Mouse (Mus musculus) large intestine, adult 2 months (tissue): Measurements from ENCODE around the gene Kantr. TPM values are rescaled to one million over a fixed set of nuclear protein-coding genes. Genes with fewer than 3 reads are reported as not detected.
"Not testable (repeated sequence)": the region's sequence is repeated elsewhere in the genome, so short reads cannot be mapped to it uniquely, and the experiment has no call there.

Experiments
- DNase-seq: peaks from one replicate; pipeline ENCODE4 v3.0.0-alpha.2; 2012; ENCODE audit warnings: low read depth, low spot score
- WGBS: fragments of 180-500 bp; shearing (Covaris S2); methylation state at CpG from one replicate; pipeline ENCODE4 v1.1.7; 2018; 5-methylcytosine and 5-hydroxymethylcytosine counted together
- polyA plus RNA-seq: library from polyadenylated mRNA; depleted of rRNA; stranded (reverse); fragments of >200 nt; gene quantifications from 2 replicates; pipeline ENCODE4 v1.2.3, GENCODE M21; 2012; rRNA removed

Kantr gene
- polyA plus RNA-seq, 1 experiment, result 1.3 TPM

- DNase-seq, result no peak
- WGBS, result 76% methylated on average over 2 of the region's 2 CpGs
Measured at GRCm38 (mm10) chrX:152306224-152306623, 21.1 kb downstream of the Kantr start.

GRCm38 (mm10) chrX:152287026-152287425 is 40.3 kb downstream of the Kantr start:
- not testable (repeated sequence) for DNase-seq
- 58% methylated on average over 1 of the region's 1 CpGs for WGBS

GRCm38 (mm10) chrX:152284746-152285145 is 42.5 kb downstream of the Kantr start:
- no peak for DNase-seq
- 73% methylated on average over 3 of the region's 3 CpGs for WGBS

- no peak for DNase-seq
- WGBS, result 89% methylated on average over 6 of the region's 6 CpGs
Measured at GRCm38 (mm10) chrX:152279384-152279783, 47.9 kb downstream of the Kantr start.

- 94% methylated on average over 11 of the region's 11 CpGs for WGBS
- no peak for DNase-seq
Measured at GRCm38 (mm10) chrX:152271189-152271588, 56.1 kb downstream of the Kantr start.

Other genes with a start within 250 kb of the Kantr start
- gene Iqsec2, start 183.2 kb downstream of the Kantr start, polyA plus RNA-seq, result 10.8 and 11.5 TPM in 2 replicates
- gene Kdm5c, start 94.5 kb downstream of the Kantr start, polyA plus RNA-seq, result 42.7 and 61.0 TPM in 2 replicates
- gene Tspyl2, start 14.9 kb upstream of the Kantr start, polyA plus RNA-seq, result 10.5 and 12.8 TPM in 2 replicates
- 0.67 and 0.80 TPM in 2 replicates for gene Gpr173, start 41.2 kb upstream of the Kantr start, polyA plus RNA-seq
- not detected in 2 replicates for gene Cldn34a, start 235.8 kb upstream of the Kantr start, polyA plus RNA-seq